Mouse (Mus musculus): Measurements from ENCODE around the gene Slc2a9.

The Slc2a9 gene

GRCm38 (mm10) chr5:38502992-38503391 is at the start of gene Slc2a9:
TSS of gene Slc2a9 (minus strand) at chr5:38503143.
- no peak for DNase-seq

- no peak for DNase-seq
Observed at GRCm38 (mm10) chr5:38552615-38553014, 49.7 kb upstream of the Slc2a9 start.

- DNase-seq, result no peak
Observed at GRCm38 (mm10) chr5:38550221-38550768, 47.4 kb upstream of the Slc2a9 start.

- DNase-seq, result no peak
Observed at GRCm38 (mm10) chr5:38549461-38549909, 46.5 kb upstream of the Slc2a9 start.

- DNase-seq, result no peak
Observed at GRCm38 (mm10) chr5:38547375-38547774, 44.4 kb upstream of the Slc2a9 start.

GRCm38 (mm10) chr5:38544423-38545415 is 41.8 kb upstream of the Slc2a9 start:
- no peak for DNase-seq

- DNase-seq, result peak; percentile 26
Observed at GRCm38 (mm10) chr5:38543496-38544217, 40.7 kb upstream of the Slc2a9 start.

- no peak for DNase-seq
Observed at GRCm38 (mm10) chr5:38541728-38542127, 38.8 kb upstream of the Slc2a9 start.

GRCm38 (mm10) chr5:38540898-38541297 is 38.0 kb upstream of the Slc2a9 start:
- no peak for DNase-seq

- no peak for DNase-seq
Observed at GRCm38 (mm10) chr5:38538508-38538907, 35.6 kb upstream of the Slc2a9 start.

- DNase-seq, result no peak
Observed at GRCm38 (mm10) chr5:38537845-38538244, 34.9 kb upstream of the Slc2a9 start.

GRCm38 (mm10) chr5:38536822-38537221 is 33.9 kb upstream of the Slc2a9 start:
- DNase-seq, result no peak

- DNase-seq, result no peak
Observed at GRCm38 (mm10) chr5:38532084-38532483, 29.1 kb upstream of the Slc2a9 start.

GRCm38 (mm10) chr5:38529724-38530428 is 26.9 kb upstream of the Slc2a9 start:
- DNase-seq, result no peak

GRCm38 (mm10) chr5:38522977-38523376 is 20.0 kb upstream of the Slc2a9 start:
- no peak for DNase-seq

GRCm38 (mm10) chr5:38520838-38521237 is 17.9 kb upstream of the Slc2a9 start:
- no peak for DNase-seq

- no peak for DNase-seq
Observed at GRCm38 (mm10) chr5:38516267-38516666, 13.3 kb upstream of the Slc2a9 start.

- DNase-seq, result no peak
Observed at GRCm38 (mm10) chr5:38512991-38513390, 10.0 kb upstream of the Slc2a9 start.

- DNase-seq, result no peak
Observed at GRCm38 (mm10) chr5:38509568-38509967, 6.6 kb upstream of the Slc2a9 start.

GRCm38 (mm10) chr5:38505435-38505765 is 2.5 kb upstream of the Slc2a9 start:
- no peak for DNase-seq

- DNase-seq, result no peak
Observed at GRCm38 (mm10) chr5:38504747-38505434, 1.9 kb upstream of the Slc2a9 start.

- DNase-seq, result no peak
Observed at GRCm38 (mm10) chr5:38504116-38504515, 1.2 kb upstream of the Slc2a9 start.

All from right cerebral cortex, postnatal 4 days (tissue).